Mouse (Mus musculus) layer of hippocampus, adult 2 months (tissue): ENCODE data around the gene Pofut1. TPM values are rescaled to one million over a fixed set of nuclear protein-coding genes. Genes with fewer than 3 reads are reported as not detected.

Source experiments
- DNase-seq, 2 experiments: peaks; one replicate each; pipeline ENCODE4 v3.0.0; 2022; ENCODE audit warnings: low spot score in 2 of 2
- H3K27ac ChIP-seq: fragments of 200-600 bp; 2 replicates; pipeline ENCODE4 v1.8.1; 2022
- H3K4me3 ChIP-seq: fragments of 200-600 bp; 2 replicates; pipeline ENCODE4 v1.8.1; 2022; ENCODE audit warnings: mild to moderate bottlenecking
- CTCF ChIP-seq: fragments of 200-600 bp; conservative IDR thresholded peaks from 2 replicates; pipeline ENCODE4 v1.8.1; 2022; ENCODE audit warnings: antibody characterized with exemption, mild to moderate bottlenecking, moderate library complexity
- total RNA-seq, 2 experiments: library from RNA; stranded (reverse); gene quantifications; 2 replicates each; pipeline ENCODE4 v1.2.3; 2021

Gene Pofut1
- total RNA-seq, 2 experiments from 2014 or later = 16.6 to 19.4 TPM

DNA sequence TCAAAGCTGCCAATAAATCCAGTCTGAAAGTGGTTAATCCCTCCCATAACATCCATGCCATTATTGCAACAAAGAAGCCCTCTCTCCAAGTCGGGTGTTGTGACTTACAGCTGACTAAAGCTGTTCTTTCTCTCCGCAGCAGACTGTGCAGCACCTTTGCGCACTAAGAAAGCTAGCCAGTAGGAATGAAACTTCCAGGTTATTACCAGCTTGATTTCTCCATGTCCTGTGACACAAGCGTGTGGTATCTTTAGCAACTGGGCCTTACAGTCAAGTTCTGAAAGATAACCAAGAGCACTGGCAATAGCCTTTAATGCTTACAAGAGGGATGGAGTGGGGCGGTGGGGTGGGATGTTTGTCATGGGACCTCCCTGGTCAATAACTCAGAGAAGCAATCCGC is 42.6 kb downstream of the Pofut1 start:
- TF ChIP-seq CTCF = no peak
- no peak overlapping the region for H3K4me3 ChIP-seq
- H3K27ac ChIP-seq = no peak overlapping the region
- DNase-seq = no peak

DNA sequence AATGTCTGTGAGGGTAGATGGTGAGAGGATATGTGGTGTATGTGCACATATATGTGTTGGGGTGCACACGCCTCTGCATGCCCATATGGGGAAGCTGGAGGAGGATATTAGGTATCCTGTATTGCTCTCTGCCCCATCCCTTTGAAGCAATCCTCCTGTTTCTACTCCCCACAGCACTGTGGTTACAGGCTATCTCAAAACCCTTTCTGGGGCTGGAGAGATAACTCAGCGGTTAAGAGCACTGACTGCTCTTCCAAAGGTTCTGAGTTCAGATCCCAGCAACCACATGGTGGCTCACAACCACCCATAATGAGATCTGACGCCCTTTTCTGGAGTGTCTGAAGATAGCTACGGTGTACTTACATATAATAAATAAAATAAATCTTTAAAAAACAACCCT is 45.2 kb downstream of the Pofut1 start:
- Histone ChIP-seq H3K4me3 (no peak overlapping the region), H3K27ac (no peak overlapping the region)
- TF ChIP-seq CTCF = no peak
- no peak for DNase-seq

DNA sequence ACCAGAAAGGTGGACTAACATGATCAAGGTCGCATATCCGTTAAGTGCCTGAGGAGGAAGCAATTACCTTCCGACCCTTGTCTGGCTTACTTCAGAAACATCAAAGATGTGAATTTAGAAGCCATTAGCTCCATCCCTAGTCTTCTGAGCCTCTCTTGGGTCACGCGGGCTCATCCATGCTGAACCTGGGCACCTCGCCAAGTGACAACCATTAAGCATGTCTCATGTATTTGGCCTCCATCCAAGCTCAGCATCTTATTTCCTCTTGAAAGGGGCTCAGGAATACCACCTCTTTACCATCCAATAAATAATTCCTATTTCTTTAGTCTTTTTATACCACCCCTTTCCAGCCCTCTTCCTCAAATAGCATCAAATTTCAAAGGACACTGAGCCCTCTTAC is 46.5 kb downstream of the Pofut1 start:
- DNase-seq = no peak
- no peak overlapping the region for H3K4me3 ChIP-seq
- H3K27ac ChIP-seq = no peak overlapping the region
- no peak for TF ChIP-seq CTCF

DNA sequence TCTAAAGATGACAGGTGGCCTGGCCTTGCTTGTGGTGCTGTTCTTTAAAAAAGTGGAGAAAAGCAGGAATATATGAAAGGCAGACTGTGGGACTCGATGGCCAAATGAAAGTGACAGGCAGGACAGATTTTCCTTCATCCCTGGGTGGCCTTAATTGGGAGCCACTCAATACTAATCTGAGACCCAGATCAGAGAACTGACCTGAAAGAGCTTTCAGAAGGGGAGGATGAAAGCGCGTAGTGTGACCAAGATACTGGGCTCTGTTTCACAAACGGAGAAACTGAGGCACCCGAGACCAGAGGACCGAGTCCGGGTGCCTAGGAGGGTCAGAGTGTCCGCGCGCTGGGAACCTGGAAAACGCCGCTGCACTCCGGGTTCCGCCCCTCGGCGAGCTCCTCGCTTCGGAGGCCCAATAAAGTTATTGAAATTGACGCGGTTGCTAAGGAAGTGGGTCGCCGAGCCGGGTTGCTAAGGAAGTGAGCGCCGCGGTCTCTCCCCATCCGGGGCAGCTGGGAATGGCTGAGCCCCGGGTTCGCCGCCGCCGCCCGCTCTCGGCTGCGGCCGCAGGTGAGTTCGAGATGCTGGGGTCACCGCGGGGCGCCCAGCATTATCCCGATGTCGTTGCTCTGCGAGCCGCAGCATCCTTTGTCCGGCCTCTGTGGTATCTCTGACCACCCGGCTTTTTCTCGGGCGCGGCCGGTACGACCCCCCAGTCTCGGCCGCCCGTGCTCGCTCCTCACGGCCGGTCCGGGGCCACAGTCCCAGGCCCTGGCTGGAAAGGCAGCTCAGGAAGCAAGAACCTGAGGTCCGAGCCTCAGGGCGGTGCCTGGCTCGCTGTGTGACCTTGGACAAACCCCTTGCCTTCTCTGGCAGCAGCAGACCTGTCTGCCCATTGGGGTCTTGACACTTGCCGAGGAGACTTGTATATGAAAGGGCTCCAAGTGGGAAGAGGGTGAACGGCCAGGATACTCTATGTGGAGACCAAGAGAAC is 49.9 kb downstream of the Pofut1 start, which contains the start of gene Kif3b:
Kif3b (plus strand) TSS at position 476 of the 991 bp plus-strand sequence.
- H3K4me3 ChIP-seq = peak within 1 kb of the TSS; percentile 100
- peak; percentile 90 to 92 for DNase-seq
- H3K27ac ChIP-seq = peak within 1 kb of the TSS; percentile 91
- no peak for TF ChIP-seq CTCF

GRCm38 (mm10) chr2:153292305-153292861 is 51.0 kb downstream of the Pofut1 start:
- peak overlapping the region; percentile 100 for H3K4me3 ChIP-seq
- DNase-seq = no peak
- TF ChIP-seq CTCF = no peak
- H3K27ac ChIP-seq = no peak overlapping the region

GRCm38 (mm10) chr2:153295196-153295595 is 53.9 kb downstream of the Pofut1 start:
- DNase-seq = no peak
- Histone ChIP-seq H3K4me3 (no peak overlapping the region), H3K27ac (no peak overlapping the region)
- no peak for TF ChIP-seq CTCF

- no peak overlapping the region; the same call in 1 of the 2 replicates for H3K27ac ChIP-seq
- no peak for TF ChIP-seq CTCF
- DNase-seq = no peak
- no peak overlapping the region for H3K4me3 ChIP-seq
Observed at GRCm38 (mm10) chr2:153297771-153298170, 56.4 kb downstream of the Pofut1 start.

GRCm38 (mm10) chr2:153298460-153298859 is 57.1 kb downstream of the Pofut1 start:
- DNase-seq = no peak
- no peak overlapping the region for H3K4me3 ChIP-seq
- peak overlapping the region; percentile 18; the same call in 1 of the 2 replicates for H3K27ac ChIP-seq
- no peak for TF ChIP-seq CTCF

DNA sequence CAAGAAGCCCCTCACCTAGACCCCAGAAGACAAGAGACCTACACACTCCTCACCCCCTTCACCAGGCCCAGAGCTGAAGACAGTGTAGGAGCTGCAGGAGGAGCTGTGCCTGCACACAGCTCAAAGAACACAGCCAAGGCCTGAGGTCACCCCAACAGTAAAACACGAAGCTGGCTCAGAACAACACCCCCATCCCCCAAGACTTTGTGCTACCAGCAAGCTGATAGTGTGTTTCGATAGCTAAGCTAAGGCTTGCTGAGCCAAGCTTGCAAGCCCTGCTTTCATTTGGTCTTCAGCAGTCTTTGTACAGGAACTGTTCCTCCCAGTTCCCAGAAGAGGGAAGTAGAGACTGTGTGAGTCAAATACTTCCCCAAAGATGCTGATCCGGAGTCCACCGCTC is 57.5 kb downstream of the Pofut1 start:
- no peak for DNase-seq
- Histone ChIP-seq H3K4me3 (no peak overlapping the region), H3K27ac (peak overlapping the region; percentile 18; the same call in 1 of the 2 replicates)
- TF ChIP-seq CTCF = peak; percentile 60

- no peak overlapping the region for H3K4me3 ChIP-seq
- no peak for DNase-seq
- H3K27ac ChIP-seq = no peak overlapping the region
- TF ChIP-seq CTCF = no peak
Observed at GRCm38 (mm10) chr2:153301123-153301522, 59.8 kb downstream of the Pofut1 start.

DNA sequence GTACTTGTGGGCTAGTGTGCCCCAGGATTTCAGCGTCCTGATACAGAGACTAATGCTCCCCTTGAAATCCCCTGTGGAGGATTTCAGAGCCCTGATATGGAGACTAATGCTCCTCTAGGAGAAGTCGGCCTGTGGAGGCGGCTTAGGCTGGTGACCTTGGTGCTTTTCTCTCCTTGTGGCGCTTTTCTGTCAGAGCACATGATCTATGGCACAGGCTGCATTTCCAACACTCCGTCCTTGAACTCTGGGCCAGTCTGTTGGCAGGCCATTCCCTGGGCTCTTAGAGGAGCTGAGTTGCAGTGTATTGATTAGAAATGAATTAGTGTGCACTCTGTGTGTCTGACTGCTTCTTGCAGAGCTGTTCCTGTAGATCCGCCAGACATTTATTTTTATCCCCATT is 63.9 kb downstream of the Pofut1 start:
- no peak for DNase-seq
- peak overlapping the region; percentile 6; the same call in 1 of the 2 replicates for H3K27ac ChIP-seq

DNA sequence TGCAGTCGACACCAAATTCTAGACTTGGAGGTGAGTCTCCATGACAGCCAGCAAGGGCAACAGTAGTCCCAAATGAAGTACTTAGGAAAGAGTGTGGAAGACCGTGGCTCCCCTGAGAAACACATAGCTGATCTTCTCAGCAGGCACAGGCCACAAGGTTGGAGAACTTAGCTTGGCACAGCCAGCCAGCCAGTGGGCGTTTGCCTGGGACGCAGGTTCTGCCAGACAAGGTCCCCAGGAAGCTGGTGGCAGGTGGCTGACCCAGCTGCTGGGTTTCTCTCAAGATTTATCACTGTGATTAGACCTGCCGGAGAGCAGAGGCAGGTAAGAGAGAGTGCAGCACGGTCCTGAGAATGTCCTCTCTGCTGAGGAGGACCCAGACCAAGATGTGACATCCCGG is 67.3 kb downstream of the Pofut1 start:
- Histone ChIP-seq H3K4me3 (no peak overlapping the region), H3K27ac (peak overlapping the region; percentile 29)
- no peak for DNase-seq
- no peak for TF ChIP-seq CTCF

More for the DNA sequence above, 63.9 kb downstream of the Pofut1 start:
- no peak overlapping the region for H3K4me3 ChIP-seq
- no peak for TF ChIP-seq CTCF

DNA sequence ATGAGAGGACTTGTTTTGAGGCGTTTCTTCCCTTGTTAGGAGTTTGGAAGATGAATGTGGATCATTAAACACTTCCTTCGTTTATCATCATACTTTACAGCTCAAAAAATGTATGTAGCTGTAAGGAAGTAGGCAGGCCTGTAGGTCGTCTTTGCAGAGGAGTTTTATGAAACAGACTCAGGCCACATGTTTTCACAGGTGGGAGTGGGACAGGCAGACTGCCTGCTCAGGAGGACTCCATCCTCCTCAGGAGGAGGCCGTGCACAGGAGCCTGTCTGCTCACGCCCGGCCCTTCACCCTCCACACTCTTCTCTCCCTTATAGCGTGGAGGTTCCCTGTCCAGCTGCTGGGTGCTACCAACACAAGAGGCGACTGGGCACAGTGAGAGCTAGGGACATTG is 67.8 kb downstream of the Pofut1 start:
- no peak for DNase-seq
- peak overlapping the region; percentile 29 for H3K27ac ChIP-seq
- no peak for TF ChIP-seq CTCF

More for the DNA sequence above, 67.8 kb downstream of the Pofut1 start:
- no peak overlapping the region for H3K4me3 ChIP-seq
